Mouse (Mus musculus) limb, embryonic 15.5 days (tissue): ENCODE measurements around the gene Gcc1. TPM values are rescaled to one million over a fixed set of nuclear protein-coding genes. Genes with fewer than 3 reads are reported as not detected.

Experiments
- ATAC-seq: fragments of 200-750 bp; cut with Nextera tagmentation; 2 replicates; pipeline ENCODE4 v1.8.0; 2017; ENCODE audit warnings: low read depth, moderate TSS enrichment; ENCODE audit not compliant: insufficient number of reproducible peaks, low FRiP score, low TSS enrichment
- H3K27ac ChIP-seq: fragments of 300-500 bp; sonication (generic); 2 replicates; pipeline ENCODE4 v1.5.1; 2015; ENCODE audit warnings: moderate library complexity, mild to moderate bottlenecking, inconsistent platforms
- H3K27me3 ChIP-seq: fragments of 300-500 bp; sonication (generic); 2 replicates; pipeline ENCODE4 v1.6.1; 2015; ENCODE audit warnings: inconsistent platforms
- H3K36me3 ChIP-seq: fragments of 300-500 bp; sonication (generic); 2 replicates; pipeline ENCODE4 v1.6.1; 2015; ENCODE audit warnings: inconsistent platforms
- H3K4me1 ChIP-seq: fragments of 300-500 bp; sonication (generic); 2 replicates; pipeline ENCODE4 v1.6.1; 2015; ENCODE audit warnings: inconsistent platforms
- H3K4me2 ChIP-seq: fragments of 300-500 bp; sonication (generic); 2 replicates; pipeline ENCODE4 v1.6.1; 2015; ENCODE audit warnings: mild to moderate bottlenecking, inconsistent platforms
- H3K4me3 ChIP-seq: fragments of 300-500 bp; sonication (generic); 2 replicates; pipeline ENCODE4 v1.5.1; 2015; ENCODE audit warnings: mild to moderate bottlenecking, inconsistent platforms
- H3K9ac ChIP-seq: fragments of 300-500 bp; sonication (generic); 2 replicates; pipeline ENCODE4 v1.6.1; 2015; ENCODE audit warnings: inconsistent platforms
- H3K9me3 ChIP-seq: fragments of 300-500 bp; sonication (generic); 2 replicates; pipeline ENCODE4 v1.6.1; 2016; ENCODE audit warnings: inconsistent platforms
- whole genome bisulfite sequencing: fragments of 180-500 bp; shearing (Covaris S2); methylation state at CpG from one replicate; pipeline ENCODE4 v1.1.7; 2015; 5-methylcytosine and 5-hydroxymethylcytosine counted together
- polyA plus RNA-seq: library from polyadenylated mRNA; unstranded; fragments of >200 nt; fragmentation: Nextera tagmentation; extraction: Ambion mirVana; gene quantifications from 2 replicates; pipeline ENCODE4 v1.2.1, GENCODE M21; 2015

Gcc1 gene
- polyA plus RNA-seq, 1 experiment from 2014 or later = 10.6 TPM

GRCm38 (mm10) chr6:28385169-28385568, 43.0 kb downstream of the Gcc1 start:
- H3K27ac ChIP-seq = no peak overlapping the region
- 81% methylated on average over 3 of the region's 3 CpGs for WGBS
- no peak for ATAC-seq
- H3K36me3 ChIP-seq = no peaks in the 10 kb centered on the region
- no peak overlapping the region for H3K9ac ChIP-seq
- H3K9me3 ChIP-seq = no peaks in the 10 kb centered on the region
- no peak overlapping the region for H3K4me2 ChIP-seq
- H3K4me1 ChIP-seq = no peaks in the 10 kb centered on the region
- H3K27me3 ChIP-seq = no peaks in the 10 kb centered on the region
- no peak overlapping the region for H3K4me3 ChIP-seq

- Histone ChIP-seq H3K36me3 (no peaks in the 10 kb centered on the region), H3K9me3 (no peaks in the 10 kb centered on the region), H3K27ac (no peak overlapping the region), H3K4me3 (no peak overlapping the region), H3K27me3 (no peaks in the 10 kb centered on the region), H3K4me1 (no peaks in the 10 kb centered on the region), H3K4me2 (no peak overlapping the region), H3K9ac (no peak overlapping the region)
- ATAC-seq = no peak
- 31% methylated on average over 4 of the region's 4 CpGs for WGBS
These were observed 46.2 kb downstream of the Gcc1 start for GRCm38 (mm10) chr6:28381983-28382382.

GRCm38 (mm10) chr6:28369966-28370683, 58.1 kb downstream of the Gcc1 start:
- Histone ChIP-seq H3K4me1 (no peaks in the 10 kb centered on the region), H3K9me3 (no peaks in the 10 kb centered on the region), H3K4me2 (no peak overlapping the region), H3K36me3 (no peaks in the 10 kb centered on the region), H3K27me3 (no peaks in the 10 kb centered on the region), H3K27ac (no peak overlapping the region), H3K9ac (no peak overlapping the region), H3K4me3 (no peak overlapping the region)
- 70% methylated on average over 6 of the region's 6 CpGs for WGBS
- ATAC-seq = no peak

GRCm38 (mm10) chr6:28367575-28367974, 60.6 kb downstream of the Gcc1 start:
- H3K4me2 ChIP-seq = no peak overlapping the region
- H3K9me3 ChIP-seq = no peaks in the 10 kb centered on the region
- H3K36me3 ChIP-seq = no peaks in the 10 kb centered on the region
- WGBS = 89% methylated on average over 9 of the region's 9 CpGs
- ATAC-seq = no peak
- H3K4me1 ChIP-seq = no peaks in the 10 kb centered on the region
- no peaks in the 10 kb centered on the region for H3K27me3 ChIP-seq
- H3K4me3 ChIP-seq = no peak overlapping the region
- no peak overlapping the region for H3K27ac ChIP-seq
- no peak overlapping the region for H3K9ac ChIP-seq

Other genes with a start within 250 kb of the Gcc1 start
- gene Zfp800, start 30.4 kb downstream of the Gcc1 start, polyA plus RNA-seq = 15.1 and 17.1 TPM in 2 replicates
- 395 and 420 TPM in 2 replicates for gene Arf5, start 4.8 kb downstream of the Gcc1 start, polyA plus RNA-seq
- gene Fscn3, start 601 bp downstream of the Gcc1 start, polyA plus RNA-seq = not detected in 2 replicates
- not detected in 2 replicates for gene Pax4, start 21.0 kb upstream of the Gcc1 start, polyA plus RNA-seq
- 119 and 120 TPM in 2 replicates for gene Snd1, start 46.7 kb upstream of the Gcc1 start, polyA plus RNA-seq